Mouse (Mus musculus): ENCODE results near the gene Dhx37.
"Not testable (repeated sequence)": the region's sequence is repeated elsewhere in the genome, so short reads cannot be mapped to it uniquely, and the experiment has no call there.

Gene Dhx37

GRCm38 (mm10) chr5:125408842-125409241, 25.1 kb downstream of the Dhx37 start:
- in situ Hi-C loops (cut with MboI, MseI), result loop anchor here (5.0 kb wide), 1 partner anchor 33 kb away; the partner anchor contains the start of gene Bri3bp

- in situ Hi-C loops (cut with MboI, MseI), result loop anchor here (5.0 kb wide), 1 partner anchor 34 kb away; the partner anchor contains the start of gene Bri3bp
Measured at GRCm38 (mm10) chr5:125407910-125408575, 25.9 kb downstream of the Dhx37 start.

- in situ Hi-C loops (cut with MboI, MseI), result loop anchor here (5.0 kb wide), 1 partner anchor 35 kb away; the partner anchor contains the start of gene Bri3bp
Measured at GRCm38 (mm10) chr5:125407020-125407830, 26.7 kb downstream of the Dhx37 start.

GRCm38 (mm10) chr5:125406322-125407016, 27.5 kb downstream of the Dhx37 start:
- in situ Hi-C loops (cut with MboI, MseI), result loop anchor here (5.0 kb wide), 1 partner anchor 36 kb away; the partner anchor contains the start of gene Bri3bp

- in situ Hi-C loops (cut with MboI, MseI), result loop anchor here (5.0 kb wide), 1 partner anchor 37 kb away; the partner anchor contains the start of gene Bri3bp
Measured at GRCm38 (mm10) chr5:125405546-125406248, 28.2 kb downstream of the Dhx37 start.

- in situ Hi-C loops (cut with MboI, MseI), result loop anchor here (5.0 kb wide), 1 partner anchor 37 kb away; the partner anchor contains the start of gene Bri3bp
Measured at GRCm38 (mm10) chr5:125404903-125405545, 28.9 kb downstream of the Dhx37 start.

- in situ Hi-C loops (cut with MboI, MseI), result no loop called here
Measured at GRCm38 (mm10) chr5:125404536-125404902, 29.4 kb downstream of the Dhx37 start.

GRCm38 (mm10) chr5:125403481-125404465, 30.1 kb downstream of the Dhx37 start:
- in situ Hi-C loops (cut with MboI, MseI), result no loop called here

GRCm38 (mm10) chr5:125402991-125403390, 30.9 kb downstream of the Dhx37 start:
- in situ Hi-C loops (cut with MboI, MseI), result no loop called here

- in situ Hi-C loops (cut with MboI, MseI), result no loop called here
Measured at GRCm38 (mm10) chr5:125402476-125402875, 31.4 kb downstream of the Dhx37 start.

GRCm38 (mm10) chr5:125400903-125401302, 33.0 kb downstream of the Dhx37 start:
- in situ Hi-C loops (cut with MboI, MseI), result no loop called here

GRCm38 (mm10) chr5:125395008-125395407, 38.9 kb downstream of the Dhx37 start:
- in situ Hi-C loops (cut with MboI, MseI), result no loop called here

- in situ Hi-C loops (cut with MboI, MseI), result no loop called here
Measured at GRCm38 (mm10) chr5:125393622-125394603, 40.0 kb downstream of the Dhx37 start.

GRCm38 (mm10) chr5:125392977-125393621, 40.8 kb downstream of the Dhx37 start:
- in situ Hi-C loops (cut with MboI, MseI), result no loop called here

GRCm38 (mm10) chr5:125392618-125392976, 41.3 kb downstream of the Dhx37 start:
- in situ Hi-C loops (cut with MboI, MseI), result no loop called here

GRCm38 (mm10) chr5:125392176-125392575, 41.7 kb downstream of the Dhx37 start:
- in situ Hi-C loops (cut with MboI, MseI), result not testable (repeated sequence)

GRCm38 (mm10) chr5:125391609-125392008, 42.3 kb downstream of the Dhx37 start:
- in situ Hi-C loops (cut with MboI, MseI), result no loop called here

Measured in regulatory T cell (primary cell).